Mouse (Mus musculus) kidney, postnatal 10 days (tissue): ENCODE results near the gene Col4a2.
"Not testable (repeated sequence)": the region's sequence is repeated elsewhere in the genome, so short reads cannot be mapped to it uniquely, and the experiment has no call there.

Experiments used
- DNase-seq: peaks from one replicate; pipeline ENCODE4 v3.0.0; 2021; ENCODE audit warnings: mixed read lengths

Col4a2 gene

GRCm38 (mm10) chr8:11465619-11466018 is 153.0 kb downstream of the Col4a2 start:
- no peak for DNase-seq

DNA sequence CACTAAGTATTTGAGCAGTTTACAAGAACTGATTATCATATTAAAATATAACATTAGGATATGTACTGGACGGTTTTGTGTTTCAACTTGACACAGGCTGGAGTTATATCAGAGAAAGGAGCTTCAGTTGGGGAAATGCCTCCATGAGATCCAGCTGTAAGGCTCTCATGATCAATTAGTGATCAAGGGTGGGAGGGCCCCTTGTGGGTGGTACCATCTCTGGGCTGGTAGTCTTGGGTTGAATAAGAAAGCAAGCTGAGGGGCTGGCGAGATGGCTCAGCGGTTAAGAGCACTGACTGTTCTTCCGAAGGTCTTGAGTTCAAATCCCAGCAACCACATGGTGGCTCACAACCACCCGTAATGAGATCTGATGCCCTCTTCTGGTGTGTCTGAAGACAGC is 153.9 kb downstream of the Col4a2 start:
- DNase-seq, result not testable (repeated sequence)

- peak; percentile 84 for DNase-seq
These were observed 156.5 kb downstream of the Col4a2 start for GRCm38 (mm10) chr8:11469095-11469494.

DNA sequence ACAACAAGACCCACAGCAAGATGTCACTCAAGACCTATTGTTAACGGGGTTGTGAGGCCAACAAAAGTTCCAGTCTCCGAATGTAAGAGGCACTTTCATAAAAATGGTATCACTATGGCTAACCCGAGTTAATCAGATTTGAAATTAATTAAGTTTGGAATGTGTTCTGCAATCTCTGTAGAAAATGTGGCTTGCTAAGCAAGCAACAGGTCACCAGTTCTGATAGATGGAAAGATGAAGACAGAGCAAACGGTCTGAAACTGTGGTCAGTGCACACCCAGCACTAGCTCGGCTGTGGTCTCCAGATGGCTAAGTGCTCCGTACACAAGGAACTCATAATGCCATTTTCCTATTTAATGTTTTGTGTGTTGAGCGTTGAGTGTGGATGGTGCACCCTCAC is 158.1 kb downstream of the Col4a2 start:
- no peak for DNase-seq

DNA sequence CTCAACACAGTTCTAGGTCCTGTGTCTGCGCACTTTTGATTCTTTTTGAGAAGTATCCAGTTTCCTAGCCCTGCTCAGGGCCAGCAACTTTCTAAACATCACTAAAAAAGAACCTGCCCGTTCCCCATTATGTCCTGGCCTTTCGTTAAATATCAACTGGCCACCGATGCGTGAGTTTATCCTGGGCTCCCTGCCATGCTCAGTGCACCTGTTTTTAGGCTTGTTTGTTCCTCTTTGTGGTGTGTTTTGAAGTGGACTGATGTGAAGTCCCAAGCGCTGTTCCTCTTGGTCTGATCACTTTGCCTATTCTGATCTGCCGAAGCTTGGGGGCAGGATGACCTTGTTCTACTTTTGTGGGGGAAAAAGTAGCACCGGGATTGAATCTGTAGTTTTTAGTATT is 158.7 kb downstream of the Col4a2 start:
- peak; percentile 76 for DNase-seq

DNA sequence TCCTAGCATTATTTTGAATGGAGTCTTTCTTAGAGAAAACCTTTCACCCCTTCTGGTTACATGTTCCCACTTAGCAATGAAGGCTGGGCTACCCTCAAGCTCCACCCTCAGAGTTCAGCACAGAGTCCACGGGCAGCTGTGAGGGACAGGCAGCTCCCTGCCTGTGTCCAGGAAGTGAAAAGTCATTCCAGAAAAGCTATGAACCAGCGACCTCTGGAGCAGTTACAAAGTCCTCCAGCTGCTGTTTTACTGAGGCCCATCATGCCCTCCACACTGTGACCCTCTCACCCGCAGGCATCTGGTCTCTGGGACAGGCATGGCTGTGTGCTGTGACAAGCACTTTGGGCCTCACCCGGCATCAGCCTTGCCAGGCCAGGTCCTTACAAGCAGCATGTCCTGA is 160.5 kb downstream of the Col4a2 start:
- peak; percentile 84 for DNase-seq

- DNase-seq, result no peak
These were observed 162.8 kb downstream of the Col4a2 start for GRCm38 (mm10) chr8:11475397-11475796.

DNA sequence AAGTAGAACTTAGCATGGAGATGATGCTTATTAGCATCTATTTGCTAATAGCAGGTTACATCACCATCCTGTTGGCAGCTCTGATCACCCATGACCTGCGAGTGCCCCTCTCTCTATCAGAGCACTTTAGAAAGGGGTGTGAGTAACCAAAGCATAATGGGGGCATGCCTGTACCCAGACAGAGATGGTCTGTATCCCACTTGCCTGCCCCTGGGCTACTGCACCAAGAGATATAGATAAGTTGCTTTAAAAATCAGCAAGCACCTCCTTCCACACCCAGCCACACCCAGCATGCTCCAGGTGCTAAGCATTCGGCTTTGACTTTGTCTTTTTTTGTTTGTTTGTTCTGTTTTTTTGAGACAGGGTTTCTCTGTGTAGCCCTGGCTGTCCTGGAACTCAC is 163.3 kb downstream of the Col4a2 start:
- no peak for DNase-seq

DNA sequence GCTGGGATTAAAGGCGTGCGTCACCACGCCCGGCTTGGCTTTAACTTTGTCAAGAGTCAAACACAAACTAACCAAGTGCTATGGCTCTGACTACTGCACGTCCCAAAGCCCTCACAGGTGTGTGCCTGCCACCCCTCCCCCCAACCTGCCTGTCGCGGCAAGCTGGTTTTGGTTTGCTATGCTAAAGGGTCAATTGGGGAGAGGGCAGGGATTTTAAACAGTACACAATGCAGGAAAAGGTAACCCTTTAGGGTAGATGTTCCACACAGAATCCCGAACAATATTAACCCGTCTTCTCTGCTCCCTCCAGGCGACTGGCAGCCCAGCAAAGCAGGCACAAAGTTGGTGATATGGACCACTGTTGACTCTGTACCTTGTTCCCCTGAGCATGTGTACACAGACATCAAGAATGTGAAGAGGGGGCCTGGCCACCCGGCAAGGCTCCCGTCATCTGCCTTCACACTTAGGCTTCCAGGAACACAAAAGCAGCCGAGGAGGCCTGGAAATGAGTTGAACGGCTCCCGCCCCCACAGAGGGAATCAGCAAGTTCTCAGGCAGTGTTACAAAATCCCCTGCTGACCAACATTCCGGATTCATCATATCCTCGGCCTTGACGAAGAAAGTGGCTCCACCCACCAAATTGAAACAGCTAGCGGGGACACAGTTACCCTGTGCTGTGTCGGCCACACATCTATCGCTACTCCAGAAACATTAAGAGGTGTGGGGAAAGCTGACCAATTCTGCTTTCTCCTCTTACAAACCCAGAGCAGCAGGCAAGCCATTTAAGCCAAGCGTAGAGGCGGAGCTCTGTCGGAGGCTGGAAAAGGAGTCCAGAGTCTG is 164.0 kb downstream of the Col4a2 start:
- peak; percentile 77 for DNase-seq

GRCm38 (mm10) chr8:11477178-11477553 is 164.6 kb downstream of the Col4a2 start:
- no peak for DNase-seq

- peak; percentile 94 for DNase-seq
These were observed 165.5 kb downstream of the Col4a2 start, which contains the start of gene Rab20 for GRCm38 (mm10) chr8:11477811-11478761. Rab20 (minus strand) TSS chr8:11478710.

DNA sequence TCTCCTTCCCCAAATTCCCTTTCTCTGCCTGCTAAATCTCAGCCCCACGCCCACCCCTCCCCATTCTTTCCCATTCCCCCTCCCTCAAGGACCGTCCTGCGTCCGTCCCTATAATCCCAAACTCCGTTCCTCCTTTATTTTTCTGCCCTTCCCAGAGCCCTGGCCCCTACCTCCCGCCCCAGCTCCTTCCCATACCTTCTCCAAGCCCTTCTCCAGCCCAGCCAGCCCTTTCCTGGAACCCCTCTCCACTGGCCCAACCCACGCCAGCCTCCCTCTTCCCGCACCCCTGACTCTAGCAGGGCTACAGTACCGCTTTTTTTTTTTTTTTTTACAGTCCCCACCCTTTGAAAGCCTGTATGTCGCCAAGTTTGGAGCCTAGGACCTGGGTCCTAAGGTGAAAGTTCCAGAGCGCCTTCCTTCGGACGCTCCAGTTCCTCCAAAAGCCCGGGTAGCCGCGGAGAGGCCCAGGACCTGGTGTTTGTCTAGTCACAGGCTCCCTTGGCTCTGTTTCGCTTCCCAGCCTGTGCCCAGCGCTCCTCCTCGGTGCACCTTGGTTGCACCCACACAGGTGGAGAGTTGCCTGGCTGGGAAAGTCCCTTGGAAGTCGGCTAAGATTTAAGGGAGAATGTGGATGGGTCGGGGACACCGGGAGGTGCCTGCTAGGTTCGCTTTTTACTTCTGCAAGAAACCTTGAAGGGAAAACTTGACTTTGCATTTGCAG is 166.4 kb downstream of the Col4a2 start:
- DNase-seq, result peak; percentile 56

DNA sequence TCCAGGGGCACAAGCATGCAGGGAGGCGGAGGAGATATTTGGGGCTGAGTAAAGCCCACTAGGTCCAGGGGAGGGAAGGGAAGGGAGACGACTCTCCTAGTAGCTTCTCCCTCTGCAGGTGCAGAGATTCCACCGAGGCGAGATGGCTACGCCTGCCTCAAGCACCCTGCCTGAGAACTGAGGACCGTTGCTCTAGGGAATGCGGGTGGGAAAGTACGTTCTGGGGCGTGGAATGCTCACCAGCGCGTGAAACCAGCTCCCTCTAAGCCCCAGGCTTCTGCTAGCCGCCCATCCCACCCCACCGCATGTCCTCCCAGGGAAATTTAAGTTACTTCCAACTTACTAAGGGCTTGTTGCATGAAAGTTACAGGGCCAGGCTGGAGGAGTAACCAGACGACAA is 167.0 kb downstream of the Col4a2 start:
- DNase-seq, result peak; percentile 42

- no peak for DNase-seq
These were observed 169.3 kb downstream of the Col4a2 start for GRCm38 (mm10) chr8:11481876-11482275.

DNA sequence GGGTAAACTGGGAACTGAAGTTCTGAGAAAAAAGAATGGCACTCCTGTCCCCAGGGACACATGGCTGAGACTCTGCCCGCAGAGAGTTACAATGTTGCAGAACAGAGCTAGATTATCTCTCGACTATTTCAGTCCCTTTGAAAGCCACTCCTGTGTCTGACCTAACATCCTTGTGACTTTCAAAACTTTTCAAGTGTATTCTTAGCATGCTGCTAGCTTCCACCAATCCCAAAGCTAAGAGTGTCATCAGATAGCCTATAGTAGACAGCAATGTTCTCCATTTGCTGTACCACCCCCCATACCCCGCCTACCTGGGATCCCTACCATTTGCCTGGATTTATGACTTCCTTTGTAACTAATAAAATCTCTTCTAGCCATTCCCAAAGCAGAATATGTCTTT is 169.9 kb downstream of the Col4a2 start:
- DNase-seq, result peak; percentile 39

GRCm38 (mm10) chr8:11486142-11486541 is 173.5 kb downstream of the Col4a2 start:
- DNase-seq, result peak; percentile 90

GRCm38 (mm10) chr8:11487229-11487628 is 174.6 kb downstream of the Col4a2 start:
- no peak for DNase-seq

GRCm38 (mm10) chr8:11492340-11492739 is 179.7 kb downstream of the Col4a2 start:
- DNase-seq, result not testable (repeated sequence)

DNA sequence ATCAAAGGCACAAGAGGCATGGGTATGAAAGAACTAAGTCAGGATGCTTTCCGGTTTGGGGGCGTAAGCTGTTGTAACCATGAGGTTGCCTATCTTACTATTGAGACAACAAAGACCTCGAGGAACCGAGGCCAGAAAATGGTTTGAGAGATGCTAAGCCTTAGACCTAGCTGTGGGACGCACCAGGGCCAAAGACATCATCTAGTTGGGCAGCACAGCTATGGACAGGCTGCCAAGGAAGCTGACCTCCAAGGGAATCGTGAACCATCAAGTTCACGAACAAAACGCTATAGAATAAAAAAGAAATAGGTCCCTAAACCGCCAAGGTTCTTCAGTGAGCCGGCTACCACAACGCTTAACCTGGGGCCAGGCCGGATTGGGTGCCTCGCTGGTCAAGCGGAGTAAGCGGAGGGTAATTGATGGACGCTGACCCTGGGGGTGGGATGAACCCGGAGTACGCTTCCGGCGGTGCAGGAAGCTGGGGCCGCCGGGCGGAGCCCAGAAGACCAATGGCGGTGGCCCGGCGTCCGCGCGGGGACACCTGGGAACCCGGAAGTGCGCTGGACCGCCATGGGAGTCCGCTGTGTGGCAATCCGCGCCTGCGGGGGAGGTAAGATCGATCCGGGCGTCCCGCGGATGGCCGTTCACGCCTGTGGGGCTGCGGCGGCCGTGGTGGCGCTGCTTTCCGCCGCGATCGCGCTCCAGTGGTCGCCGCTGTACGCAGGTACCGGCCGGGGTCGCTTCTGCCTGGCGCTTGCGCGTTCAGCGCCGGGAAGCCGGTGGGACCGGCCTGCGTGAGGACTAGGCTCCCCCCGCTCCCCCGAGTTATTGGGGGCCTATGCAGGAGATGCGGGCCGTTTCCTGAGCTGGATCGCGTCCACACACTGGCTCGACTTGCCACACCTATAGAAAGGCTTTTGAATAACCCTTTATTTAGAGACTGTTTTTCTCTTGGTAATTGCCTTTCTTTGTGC is 184.7 kb downstream of the Col4a2 start, which contains the start of gene Naxd:
TSS of gene Naxd (plus strand) at position 490 of the 974 bp plus-strand sequence.
- peak; percentile 95 for DNase-seq

DNA sequence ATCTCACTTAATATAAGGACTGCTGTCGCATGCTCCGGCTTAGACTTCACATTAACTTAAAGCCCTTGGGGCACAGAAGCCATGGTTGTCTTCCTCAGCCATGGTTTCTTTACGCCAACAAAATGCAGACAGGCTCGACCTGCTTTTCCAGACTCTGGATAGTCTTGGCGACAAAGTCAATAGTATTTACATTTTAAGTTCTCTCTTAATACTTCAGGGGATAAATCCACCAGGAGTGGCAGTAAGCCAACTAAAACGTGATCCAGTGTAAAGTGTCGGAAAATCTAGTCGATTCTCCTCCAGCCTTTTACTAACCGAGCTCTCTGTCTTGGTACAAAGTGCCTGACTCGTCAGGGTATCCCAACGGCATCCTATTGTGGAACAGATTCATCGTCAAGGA is 185.7 kb downstream of the Col4a2 start:
- no peak for DNase-seq
